Mouse (Mus musculus): ENCODE data around the gene Zfr2. TPM values are rescaled to one million over a fixed set of nuclear protein-coding genes. Genes with fewer than 3 reads are reported as not detected.

Zfr2 gene
- total RNA-seq, 4 experiments from 2014 or later, result 27.6 to 35.6 (median 30.0) TPM

DNA sequence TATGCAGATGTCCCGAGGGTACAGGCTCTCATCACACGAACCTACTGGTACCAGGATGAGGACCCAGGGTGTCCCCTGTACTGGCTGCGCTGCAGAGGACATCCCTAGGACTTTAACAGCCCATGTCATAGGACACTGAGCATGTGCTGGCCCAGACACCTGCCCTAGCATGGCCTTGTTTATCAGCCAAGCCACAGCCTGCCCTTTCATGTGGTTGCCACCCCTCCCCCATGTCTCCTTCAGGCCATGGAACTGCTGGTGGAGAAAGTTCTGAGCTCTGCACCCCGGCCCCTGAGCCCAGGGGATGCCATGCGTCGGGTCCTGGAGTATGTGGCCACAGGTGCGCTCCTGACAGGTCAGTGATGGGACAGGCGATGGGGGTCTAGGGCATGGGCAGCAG is 16.5 kb downstream of the Zfr2 start:
- no peak for DNase-seq

- DNase-seq, result no peak
Observed at GRCm38 (mm10) chr10:81252424-81253419, 19.8 kb downstream of the Zfr2 start, which contains the start of gene Matk. Gene Matk (plus strand): TSS chr10:81252935.

DNA sequence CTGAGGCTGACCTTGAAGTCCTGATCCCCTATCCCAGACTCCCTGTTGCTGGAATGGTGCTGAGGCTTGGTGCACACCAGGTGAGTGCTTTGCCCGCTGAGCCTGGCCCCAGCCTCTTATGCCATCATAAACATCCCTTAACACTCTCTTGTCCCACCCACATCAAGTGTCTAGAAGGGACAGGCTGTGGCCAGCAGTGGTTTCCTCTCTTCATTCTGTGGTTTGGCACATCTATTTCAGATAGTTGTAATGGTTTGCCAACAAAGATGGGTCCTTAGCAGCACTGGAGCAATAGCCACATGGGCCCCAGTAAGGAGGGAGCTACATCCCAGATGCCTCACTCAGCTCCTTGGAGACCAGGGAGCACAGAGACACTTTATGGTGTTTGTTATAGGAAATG is 21.9 kb downstream of the Zfr2 start:
- DNase-seq, result no peak

DNA sequence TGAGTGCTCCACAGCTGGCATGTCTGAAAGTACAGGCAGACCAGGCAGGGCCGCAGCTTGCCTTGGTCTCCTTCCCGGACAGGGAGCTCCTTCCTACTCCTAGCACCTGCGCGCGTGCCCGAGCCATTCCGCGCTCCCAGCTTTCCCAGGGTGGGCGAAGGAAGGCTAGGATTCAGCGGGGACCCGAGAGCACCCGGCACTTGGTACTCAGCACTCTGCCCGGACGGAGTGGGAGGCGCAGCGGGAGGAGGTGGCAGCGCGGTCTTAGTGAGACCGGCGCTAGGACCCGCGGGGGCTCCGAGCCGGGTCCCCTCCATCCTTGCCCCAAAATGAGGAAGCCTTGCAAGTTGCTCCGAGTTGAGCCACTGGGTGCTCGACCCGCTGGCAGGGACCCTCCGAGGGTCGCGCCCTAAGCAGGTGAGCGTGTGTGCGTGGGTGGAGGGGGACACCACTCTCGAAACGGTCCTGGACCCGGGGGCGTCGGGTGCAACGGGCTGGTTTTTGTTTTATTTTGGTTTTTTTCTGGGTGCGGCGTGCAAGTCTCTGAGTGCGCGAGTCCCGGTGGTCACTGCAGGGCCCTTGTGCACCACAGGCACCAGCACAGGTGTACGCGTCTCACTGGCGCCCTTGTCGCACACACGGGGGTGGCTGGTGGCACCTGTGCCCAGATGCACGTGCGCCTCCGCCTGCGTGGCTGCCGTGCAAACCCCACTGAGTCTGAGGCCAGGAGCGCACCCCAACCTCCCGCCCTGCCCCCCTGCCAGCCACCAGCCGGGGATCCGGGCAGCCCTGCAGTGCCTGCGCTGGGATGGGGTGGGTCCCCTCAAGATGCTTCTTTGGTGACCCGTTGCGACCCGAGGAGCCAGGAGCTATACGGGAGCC is 24.4 kb downstream of the Zfr2 start:
- no peak for DNase-seq

- no peak for DNase-seq
Observed at GRCm38 (mm10) chr10:81259225-81259884, 26.4 kb downstream of the Zfr2 start.

- DNase-seq, result no peak
Observed at GRCm38 (mm10) chr10:81261025-81261424, 28.1 kb downstream of the Zfr2 start.

GRCm38 (mm10) chr10:81265540-81265939 is 32.6 kb downstream of the Zfr2 start:
- no peak for DNase-seq

DNA sequence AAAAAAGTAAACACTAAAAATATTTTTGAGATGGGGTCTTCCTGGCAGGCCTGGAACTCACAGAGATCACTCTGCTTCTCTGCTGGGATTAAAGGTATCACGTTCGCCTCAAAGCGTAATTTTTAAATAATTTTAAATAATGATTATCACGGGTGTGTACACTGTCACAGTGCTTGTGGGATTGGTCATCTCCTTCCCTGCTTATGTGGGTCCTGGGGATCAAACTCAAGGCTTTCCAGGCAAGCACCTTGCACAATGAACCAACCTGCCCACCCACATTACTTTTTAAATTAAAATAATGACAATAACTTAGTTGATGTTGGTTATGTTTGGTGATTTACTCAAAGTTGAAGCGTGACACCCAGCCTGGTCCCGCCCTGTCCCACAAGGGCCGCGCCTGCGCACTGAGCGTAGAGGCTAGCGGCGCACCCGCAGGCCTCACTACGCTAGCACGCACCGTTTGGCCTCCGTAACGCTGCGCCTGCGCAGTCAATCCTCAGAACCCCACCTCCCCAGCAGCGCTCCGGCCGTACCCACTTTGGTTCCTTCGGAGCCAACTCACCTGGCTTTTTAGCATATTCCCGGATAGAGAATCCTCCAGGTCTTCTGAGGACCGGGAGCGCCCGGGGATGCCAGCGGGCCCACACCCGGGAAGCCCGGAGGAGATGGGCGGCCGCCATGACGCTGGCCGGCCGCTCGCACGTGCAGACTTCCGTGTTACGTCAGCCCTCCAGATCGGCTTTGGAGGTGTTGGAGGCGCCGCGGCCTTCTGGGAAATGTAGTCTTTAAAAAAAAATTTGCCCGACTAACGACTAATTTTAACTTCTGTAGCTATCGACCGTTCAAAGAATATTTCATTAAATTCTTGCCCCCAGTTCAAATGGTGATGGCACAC is 33.5 kb downstream of the Zfr2 start, which contains the start of the genes Mrpl54 and Apba3:
Mrpl54 (minus strand) TSS at position 724 of the 895 bp plus-strand sequence.
Apba3 (plus strand) TSS at position 750 of the 895 bp plus-strand sequence.
- DNase-seq, result peak; percentile 95

DNA sequence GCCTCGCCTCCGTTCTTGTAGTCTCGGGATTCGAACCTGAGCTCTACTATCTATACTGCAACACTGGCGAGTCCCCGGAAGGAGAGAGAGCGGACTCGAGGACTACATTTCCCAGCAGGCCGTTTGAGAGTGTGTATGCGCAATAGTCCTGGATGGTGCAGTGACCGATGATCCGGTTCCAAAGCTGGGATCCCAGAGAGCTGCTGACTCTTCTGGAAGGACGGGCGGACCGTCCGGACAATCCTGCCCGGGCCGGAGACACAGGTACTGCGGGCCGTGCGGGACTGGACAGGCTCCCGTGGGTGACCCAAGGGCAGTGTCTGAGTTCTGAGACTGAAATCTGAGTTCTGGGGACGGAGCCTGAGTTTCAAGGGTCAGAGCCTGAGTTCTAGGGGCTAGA is 35.1 kb downstream of the Zfr2 start:
- DNase-seq, result peak; percentile 88

GRCm38 (mm10) chr10:81268643-81269412 is 35.9 kb downstream of the Zfr2 start:
- no peak for DNase-seq

DNA sequence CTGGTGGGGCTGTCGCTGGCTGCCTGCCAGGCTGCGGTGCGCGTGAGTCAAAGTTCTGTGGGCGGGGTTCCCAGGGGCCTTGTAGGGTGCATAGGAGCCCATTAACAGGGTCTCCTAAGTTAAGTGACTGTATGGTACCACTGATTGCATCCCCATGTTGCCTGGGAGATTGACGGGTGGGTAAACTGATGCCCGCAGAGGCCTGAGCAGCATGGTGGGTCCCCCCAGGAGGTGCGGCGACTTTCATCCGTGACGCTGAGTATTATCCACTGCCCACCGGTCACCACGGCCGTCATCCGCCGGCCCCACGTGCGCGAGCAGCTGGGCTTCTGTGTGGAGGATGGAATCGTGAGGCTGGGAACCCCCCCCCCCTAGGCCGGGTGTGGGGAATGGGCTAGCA is 39.4 kb downstream of the Zfr2 start:
- no peak for DNase-seq

DNA sequence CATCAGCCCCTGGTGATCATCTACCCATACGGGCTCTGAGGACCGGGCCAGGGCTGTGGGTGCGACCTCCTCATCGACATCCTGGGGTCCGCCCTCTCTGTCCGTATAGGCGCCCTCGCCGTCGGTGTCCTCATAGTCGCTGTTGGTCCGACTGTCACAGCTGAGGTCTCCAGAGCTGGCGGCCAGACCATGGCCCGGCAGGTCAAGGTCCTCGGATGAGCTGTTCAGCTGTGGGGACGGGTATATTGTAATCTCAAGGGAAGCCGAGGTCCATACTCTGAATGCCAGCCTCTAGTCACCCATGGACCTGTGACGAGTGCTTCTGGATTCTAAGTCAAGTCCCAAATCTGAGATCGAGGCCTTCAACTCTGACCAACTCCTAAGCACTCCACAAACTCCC is 40.9 kb downstream of the Zfr2 start:
- DNase-seq, result no peak

- no peak for DNase-seq
Observed at GRCm38 (mm10) chr10:81277676-81278075, 44.7 kb downstream of the Zfr2 start.

DNA sequence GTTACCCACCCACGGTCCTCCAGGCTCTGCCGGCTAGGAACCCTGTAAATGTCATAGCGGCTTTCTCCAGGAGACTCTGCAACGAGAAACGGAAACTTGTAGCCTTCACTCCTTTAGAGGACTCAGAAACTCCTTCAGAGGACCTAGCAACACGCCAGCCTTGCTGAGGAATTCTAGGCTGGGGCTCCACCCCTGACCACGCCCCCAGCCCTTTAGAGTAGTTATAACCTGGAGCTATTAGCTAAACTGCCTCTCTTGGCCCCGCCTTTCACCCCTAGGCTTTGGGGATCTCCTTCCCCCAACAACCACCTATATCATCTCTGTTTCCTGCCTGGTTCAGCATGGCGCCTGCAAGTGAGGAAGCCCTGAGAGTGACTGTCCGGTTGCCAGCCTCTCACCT is 46.5 kb downstream of the Zfr2 start:
- no peak for DNase-seq

DNA sequence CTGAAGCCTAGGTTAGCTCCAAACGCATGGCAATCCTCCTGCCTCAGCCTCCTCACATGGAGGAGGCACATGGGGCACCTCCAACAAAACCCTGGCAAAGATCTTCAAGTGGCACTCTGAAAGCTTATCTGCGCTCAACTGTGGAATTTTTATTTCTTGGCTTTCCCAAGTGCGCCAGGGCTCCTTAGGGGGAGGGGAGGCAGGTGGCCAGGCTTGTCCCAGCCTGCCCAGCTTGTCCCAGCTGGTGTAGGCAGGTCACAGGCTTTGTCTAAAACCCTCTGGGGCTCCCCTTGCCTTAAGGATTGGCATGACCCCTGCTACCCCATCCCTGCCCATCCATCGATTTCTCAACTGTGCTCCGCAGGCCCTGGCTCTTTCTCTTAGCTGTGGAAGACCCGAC is 51.2 kb downstream of the Zfr2 start:
- DNase-seq, result no peak

GRCm38 (mm10) chr10:81284719-81285118 is 51.8 kb downstream of the Zfr2 start:
- no peak for DNase-seq

DNA sequence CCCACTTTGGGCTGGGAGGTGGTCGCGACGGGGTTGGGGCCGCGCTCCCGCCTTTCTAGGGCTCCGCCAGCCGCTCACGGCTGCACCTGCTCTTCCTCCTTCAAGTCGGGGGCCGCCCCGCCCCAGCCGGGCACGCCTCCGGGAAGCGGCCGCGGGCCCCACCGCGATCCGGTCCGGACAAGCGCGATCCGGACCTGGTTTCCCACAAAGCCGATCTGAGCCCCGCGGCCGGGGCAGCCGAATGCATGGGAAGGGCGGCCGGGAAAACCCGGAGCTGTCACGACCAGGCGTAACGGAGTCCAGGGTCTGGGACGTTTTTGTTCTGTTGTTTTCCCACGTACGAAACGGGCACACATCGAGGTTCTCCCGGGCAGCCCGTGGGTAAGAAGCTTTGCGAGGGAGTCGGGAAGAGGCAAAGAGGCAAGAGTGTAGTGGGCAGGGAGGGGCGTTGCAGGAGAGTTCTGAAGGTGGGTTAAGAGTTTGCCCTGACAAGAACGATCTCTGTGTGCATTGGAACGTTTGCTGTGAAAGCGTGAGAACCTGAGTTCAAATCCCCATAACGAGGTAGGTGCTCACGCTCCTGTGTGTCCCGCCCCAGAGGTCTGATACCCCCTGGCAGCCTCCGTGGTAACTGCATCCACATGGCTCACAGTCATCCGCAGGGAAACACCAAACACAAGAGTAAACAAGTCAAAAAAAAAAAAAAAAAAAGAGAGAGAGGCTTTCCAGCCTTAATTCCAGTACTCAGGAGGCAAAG is 52.9 kb downstream of the Zfr2 start:
- peak; percentile 71 for DNase-seq

- DNase-seq, result no peak
Observed at GRCm38 (mm10) chr10:81286586-81286985, 53.6 kb downstream of the Zfr2 start.

DNA sequence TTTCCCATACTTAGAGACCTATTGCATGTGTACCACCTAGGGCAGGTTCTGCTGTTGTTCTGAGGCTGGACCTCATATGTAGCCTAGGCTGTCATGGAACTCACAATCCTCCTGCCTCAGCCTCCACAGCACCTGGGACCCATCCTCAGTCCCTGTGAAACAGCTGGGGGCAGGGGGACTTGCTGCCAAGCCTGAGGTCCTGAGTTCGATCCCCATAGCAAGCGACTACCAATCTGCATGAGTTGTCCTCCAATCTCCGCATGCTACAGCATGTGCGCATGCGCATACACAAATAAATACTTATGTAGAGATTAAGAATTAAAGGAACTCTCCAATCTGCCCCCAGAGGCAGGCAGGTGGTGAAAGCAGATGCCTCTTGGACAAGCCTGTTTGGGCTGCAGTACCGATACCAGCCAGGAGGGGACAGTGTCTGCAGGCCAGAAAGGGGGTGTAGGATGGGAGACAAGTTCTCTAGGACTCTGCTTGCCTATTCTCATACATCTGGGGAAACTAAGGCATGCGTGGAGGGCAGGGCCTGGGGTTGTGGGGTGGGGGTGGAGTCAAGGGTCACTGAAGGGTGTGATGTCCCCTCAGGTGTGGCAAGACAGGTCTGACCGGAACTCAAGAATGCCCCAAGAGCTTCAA is 54.7 kb downstream of the Zfr2 start:
- DNase-seq, result no peak
